Mouse (Mus musculus) liver, postnatal 0 days (tissue): ENCODE results near the gene Pld4.

Experiments used
- CTCF ChIP-seq: sonication (generic); IDR thresholded peaks from 2 replicates; pipeline ENCODE4 v1.5.1; 2016; ENCODE audit warnings: antibody characterized with exemption, low read depth
- EP300 ChIP-seq: IDR thresholded peaks from 2 replicates; pipeline ENCODE4 v1.6.1; 2016; ENCODE audit warnings: antibody characterized with exemption, low read depth, mild to moderate bottlenecking

DNA sequence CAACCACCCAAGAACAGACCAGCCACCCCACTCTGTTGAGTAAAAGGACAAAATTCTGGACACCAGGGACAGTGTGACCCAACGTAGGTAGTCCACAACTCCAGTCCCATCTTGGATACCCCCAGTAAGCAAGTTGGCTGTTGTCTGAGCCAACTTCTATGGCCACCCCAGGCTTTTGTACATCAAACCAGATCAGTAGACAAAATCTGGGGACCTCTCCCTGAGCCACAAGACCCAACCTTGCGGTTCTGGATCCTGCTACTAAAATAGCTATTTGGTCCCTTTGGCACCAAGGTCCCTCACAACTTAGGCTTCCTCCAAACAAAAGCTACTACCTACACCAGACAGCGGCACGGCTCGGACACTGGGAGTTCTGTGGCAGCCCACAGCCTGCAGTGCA lies 34.5 kb downstream of the Pld4 start:
- no peak for TF ChIP-seq CTCF
- no peak for TF ChIP-seq EP300
